Mouse (Mus musculus) stomach, postnatal 0 days (tissue): ENCODE measurements at regions not wholly inside any gene's neighbourhood (a gene's known extent, or its start where the extent isn't known, plus 50 kb on each side); places are given as distances from the start of the nearest gene placed in this dataset.

Source experiments
- CTCF ChIP-seq: IDR thresholded peaks from 2 replicates; pipeline ENCODE4 v1.5.1; 2016; ENCODE audit warnings: antibody characterized with exemption, low read depth, mild to moderate bottlenecking, moderate library complexity
- EP300 ChIP-seq: optimal IDR thresholded peaks from 2 replicates; pipeline ENCODE3; 2016; ENCODE audit warnings: antibody characterized with exemption

- TF ChIP-seq CTCF (no peak), EP300 (no peak)
Observed at GRCm38 (mm10) chr5:132909056-132909455, 365.9 kb upstream of the Auts2 start.
